Mouse (Mus musculus) cerebellum, adult 11-12 months (tissue): ENCODE results near the gene Aloxe3.
A peak's percentile ranks its signal among the peaks of the same experiment; 100 is the strongest.

Source experiments
- DNase-seq: peaks from one replicate; pipeline ENCODE4 v3.0.0; 2022

The Aloxe3 gene

DNA sequence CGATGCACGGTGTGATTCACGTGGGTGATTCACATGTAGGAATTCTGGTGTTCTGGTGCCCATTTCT, at the start of gene Aloxe3:
TSS of gene Aloxe3 (plus strand) at position 45 of the 67 bp plus-strand sequence.
- no peak for DNase-seq

DNA sequence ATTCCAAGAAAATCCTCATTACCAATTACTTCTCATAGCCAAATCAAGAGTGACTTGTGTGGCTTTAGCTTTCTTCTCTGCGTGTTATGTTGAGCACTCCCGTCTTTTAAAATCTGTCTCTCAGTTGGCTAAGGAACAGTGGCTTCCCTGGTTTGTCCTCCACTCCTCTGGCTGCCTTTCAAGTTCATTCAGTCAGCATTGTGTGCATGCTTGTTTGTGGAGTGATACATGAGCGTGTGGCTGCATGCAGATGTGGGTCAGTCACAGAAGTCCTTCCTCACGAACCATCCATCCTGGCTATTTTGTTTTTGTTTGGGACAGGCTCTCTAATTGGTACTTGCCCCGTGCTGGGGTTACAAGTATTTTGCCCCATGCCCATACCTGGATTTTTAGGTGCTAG, 49.1 kb upstream of the Aloxe3 start:
- no peak for DNase-seq

DNA sequence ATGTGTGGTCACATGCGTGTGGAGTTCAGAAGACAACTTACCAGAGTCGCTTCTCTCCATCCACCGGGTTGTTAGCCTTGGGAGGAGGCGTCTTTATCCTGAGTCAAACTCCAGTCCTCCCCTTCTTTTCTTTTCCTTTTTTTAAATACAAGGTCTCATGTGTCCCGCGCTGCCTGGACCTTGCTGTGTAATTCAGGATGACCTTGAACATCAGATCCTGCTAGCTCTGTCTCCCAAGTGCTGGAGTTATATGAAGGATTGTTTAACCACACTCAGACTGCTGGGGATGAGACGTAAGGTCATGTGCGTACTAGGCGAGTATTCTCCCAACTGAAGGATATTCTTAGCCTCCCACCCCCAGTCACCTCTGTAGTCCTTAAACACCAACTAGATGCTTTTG, 48.4 kb upstream of the Aloxe3 start:
- no peak for DNase-seq

GRCm38 (mm10) chr11:69078041-69078440, 47.7 kb upstream of the Aloxe3 start:
- DNase-seq: no peak

DNA sequence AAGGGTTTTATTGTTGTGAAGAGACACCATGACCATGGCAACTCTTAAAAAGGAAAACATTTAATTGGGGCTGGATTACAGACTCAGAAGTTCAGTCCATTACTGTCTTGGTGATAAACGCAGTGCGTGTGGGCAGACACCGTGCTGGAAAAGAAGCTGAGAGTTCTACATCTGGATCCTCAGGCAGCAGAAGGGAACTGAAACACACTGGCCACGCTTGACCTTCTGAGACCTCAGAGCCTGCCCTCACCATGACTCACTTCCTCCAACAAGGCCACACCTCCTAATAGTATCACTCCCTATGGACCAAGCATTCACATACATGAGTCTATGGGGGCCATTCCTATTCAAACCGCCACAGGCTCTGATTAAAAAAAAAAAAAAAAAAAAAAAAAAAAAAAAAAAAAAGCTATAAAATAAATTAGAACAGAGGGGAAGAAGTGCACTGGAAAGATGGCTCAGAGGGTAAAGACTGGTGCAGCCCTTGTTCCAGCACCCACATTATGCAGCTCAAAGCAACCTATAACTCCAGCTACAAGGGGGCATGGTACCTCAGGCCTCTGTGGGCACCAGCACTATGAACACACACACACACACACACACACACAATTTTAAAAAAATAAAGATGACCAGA, 46.8 kb upstream of the Aloxe3 start:
- no peak for DNase-seq

DNA sequence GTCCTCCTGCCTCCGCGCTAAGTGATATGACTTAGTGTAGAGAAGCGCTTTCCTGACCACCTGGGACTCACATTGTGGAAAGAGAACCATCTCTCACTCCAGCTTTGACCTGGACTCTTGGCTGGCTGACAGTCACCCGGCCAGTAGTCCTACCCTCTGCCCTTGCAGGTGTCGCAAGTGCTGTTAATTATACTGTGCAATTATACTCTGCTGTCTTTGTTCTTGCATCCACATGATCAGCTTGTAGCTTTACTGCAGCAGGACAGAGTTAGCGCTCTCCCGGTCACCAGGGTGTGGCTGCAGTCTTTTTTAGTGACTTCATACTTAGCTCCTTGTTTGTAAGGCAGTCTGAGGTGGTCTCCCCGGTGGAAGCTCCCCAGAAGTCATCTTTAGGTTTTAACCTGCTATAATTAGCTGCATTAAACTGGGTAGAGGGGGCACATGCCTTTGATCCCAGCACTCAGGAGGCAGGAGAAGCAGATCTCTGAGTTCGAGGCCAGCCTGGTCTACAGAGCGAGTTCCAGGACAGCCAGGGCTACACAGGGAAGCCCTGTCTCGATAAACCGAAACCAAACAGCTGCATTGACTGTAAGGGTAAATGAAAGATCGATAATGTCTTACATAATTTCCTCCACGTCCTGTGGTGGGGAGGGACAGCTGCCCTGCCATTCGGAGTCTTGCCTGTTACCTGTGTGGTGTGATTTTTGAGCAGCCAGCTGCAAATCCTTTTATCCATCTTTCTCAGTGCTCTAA, 45.4 kb upstream of the Aloxe3 start:
- peak; percentile 8 for DNase-seq

DNA sequence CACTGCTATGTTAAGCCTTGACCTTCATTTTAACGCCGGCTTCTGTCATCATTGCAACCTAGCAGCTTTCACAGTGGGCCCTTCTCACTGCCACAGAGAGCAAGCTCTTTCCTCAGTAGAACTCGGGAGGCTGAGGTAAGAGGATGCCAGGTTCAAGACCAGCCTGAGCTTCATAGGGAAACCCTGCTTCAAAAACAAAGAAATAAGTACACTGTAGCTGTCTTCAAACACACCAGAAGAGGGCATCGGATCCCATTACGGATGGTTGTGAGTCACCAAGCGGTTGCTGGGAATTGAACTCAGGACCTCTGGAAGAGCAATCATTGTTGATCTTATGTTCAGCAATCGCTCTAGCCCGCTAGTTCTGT, 44.9 kb upstream of the Aloxe3 start:
- DNase-seq: no peak

DNA sequence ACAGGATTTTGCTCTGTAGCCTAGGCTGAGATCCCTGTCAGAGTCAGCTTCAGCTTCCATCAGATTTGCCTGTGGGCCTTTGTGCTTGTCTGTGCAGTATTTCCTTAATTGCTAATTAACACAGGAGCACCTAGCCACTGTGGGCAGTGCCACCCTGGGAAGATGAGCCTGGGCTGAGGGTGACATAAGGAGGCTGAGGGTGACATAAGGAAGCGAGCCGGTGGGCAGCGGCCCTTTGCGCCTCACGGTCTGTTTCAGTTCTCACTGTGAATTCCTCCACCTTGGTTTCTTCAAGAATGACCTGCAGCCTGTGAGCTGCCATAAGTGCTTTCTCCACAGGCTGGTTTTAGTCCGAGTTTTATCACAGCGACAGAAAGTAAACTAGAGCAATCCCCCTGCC, 44.1 kb upstream of the Aloxe3 start:
- no peak for DNase-seq

- DNase-seq: no peak
These were observed 40.1 kb upstream of the Aloxe3 start for GRCm38 (mm10) chr11:69085608-69086007.

DNA sequence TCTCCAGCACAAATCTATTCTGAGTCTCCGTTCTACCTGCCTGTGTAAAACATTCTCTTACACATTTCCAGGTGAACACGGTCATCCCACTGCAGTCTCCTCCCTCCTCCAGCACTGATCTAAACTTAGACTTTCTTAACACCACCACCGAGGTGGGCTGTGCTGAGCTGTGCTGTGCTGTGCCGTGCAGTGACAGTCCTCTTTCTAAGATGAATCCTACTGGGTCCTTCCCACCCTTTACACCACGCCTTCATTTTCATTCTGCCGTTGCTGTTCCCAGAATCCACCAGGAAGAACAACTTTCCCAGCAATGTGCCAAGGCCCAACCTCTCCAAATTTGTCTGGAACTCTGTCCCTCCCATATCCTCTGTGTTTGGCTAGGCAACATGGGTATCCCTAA, 39.3 kb upstream of the Aloxe3 start:
- DNase-seq: no peak

DNA sequence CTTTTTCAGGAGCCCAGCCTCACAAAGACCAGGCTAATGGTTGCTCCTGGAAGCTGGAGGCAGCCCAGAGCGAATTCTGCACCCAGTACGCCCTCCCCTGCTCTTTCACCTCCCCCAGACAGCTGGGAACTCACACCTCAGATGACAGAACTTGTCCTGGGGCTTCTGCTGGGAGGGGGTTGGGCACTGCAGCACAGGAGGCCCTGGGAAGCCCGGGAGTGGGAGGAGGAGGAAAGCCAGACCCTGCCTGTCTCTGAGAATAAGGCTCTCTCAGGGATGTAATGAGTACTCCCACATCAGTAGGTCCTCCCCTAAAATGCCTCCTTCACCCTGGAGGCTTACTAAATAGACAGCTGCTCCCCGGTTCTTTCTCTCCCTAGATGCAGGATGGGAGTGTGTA, 38.6 kb upstream of the Aloxe3 start:
- DNase-seq: peak; percentile 63

GRCm38 (mm10) chr11:69087597-69087996, 38.1 kb upstream of the Aloxe3 start:
- DNase-seq: no peak

GRCm38 (mm10) chr11:69088103-69088855, 37.4 kb upstream of the Aloxe3 start, which contains the start of gene Vamp2:
TSS of gene Vamp2 (plus strand) at chr11:69088490.
- DNase-seq: peak; percentile 95

- peak; percentile 74 for DNase-seq
These were observed 36.7 kb upstream of the Aloxe3 start for GRCm38 (mm10) chr11:69088856-69089615.

- peak; percentile 80 for DNase-seq
These were observed 35.9 kb upstream of the Aloxe3 start for GRCm38 (mm10) chr11:69089616-69090290.

GRCm38 (mm10) chr11:69090367-69090766, 35.3 kb upstream of the Aloxe3 start:
- peak; percentile 56 for DNase-seq

- peak; percentile 69 for DNase-seq
These were observed 33.9 kb upstream of the Aloxe3 start for GRCm38 (mm10) chr11:69091566-69092385.

DNA sequence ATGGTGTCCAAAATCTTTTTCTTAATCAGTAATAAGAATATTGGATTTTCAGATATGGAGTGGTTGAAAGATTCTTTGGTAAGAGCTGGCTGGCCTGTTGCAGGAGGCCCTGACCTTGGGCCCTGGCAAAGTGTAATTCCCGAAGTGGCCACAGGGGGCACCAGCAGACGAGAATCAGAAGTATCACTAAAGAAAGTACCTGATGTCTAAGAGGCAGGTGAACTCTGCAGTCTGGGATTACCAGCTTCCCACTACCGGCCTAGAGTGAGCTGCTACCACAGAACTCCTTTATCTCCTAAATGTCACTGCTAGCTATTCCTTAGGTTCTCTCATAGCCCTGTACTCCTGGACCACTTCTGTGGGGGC, 33.3 kb upstream of the Aloxe3 start:
- DNase-seq: peak; percentile 85

- peak; percentile 46 for DNase-seq
These were observed 32.8 kb upstream of the Aloxe3 start for GRCm38 (mm10) chr11:69092871-69093270.

DNA sequence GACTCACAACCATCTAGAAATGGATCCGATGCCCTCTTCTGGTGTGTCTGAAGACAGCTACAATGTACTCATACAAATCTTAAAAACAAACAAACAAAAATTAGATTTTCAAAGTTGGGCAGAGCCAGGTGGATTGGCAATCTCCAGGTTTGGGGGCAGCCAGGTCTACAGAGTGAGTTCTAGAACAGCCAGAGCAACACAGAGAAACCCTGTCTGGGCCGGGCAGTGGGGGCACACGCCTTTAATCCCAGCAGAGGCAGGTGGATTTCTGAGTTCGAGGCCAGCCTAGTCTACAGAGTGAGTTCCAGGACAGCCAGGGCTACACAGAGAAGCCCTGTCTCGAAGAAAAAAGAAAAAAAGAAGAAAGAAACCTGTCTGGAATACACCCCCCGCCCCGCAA, 31.8 kb upstream of the Aloxe3 start:
- DNase-seq: peak; percentile 61

- peak; percentile 100 for DNase-seq
These were observed 30.8 kb upstream of the Aloxe3 start, which contains the start of gene Per1 for GRCm38 (mm10) chr11:69094697-69095429. TSS of gene Per1 (plus strand) at chr11:69095217.
